Mouse (Mus musculus): Measurements from ENCODE around the gene Cfap43.

Cfap43 gene

GRCm38 (mm10) chr19:47915251-47915650, 3.8 kb downstream of the Cfap43 start:
- no peak for DNase-seq (ENCODE audit: low spot score in 2 of 2)

GRCm38 (mm10) chr19:47914191-47914590, 4.9 kb downstream of the Cfap43 start:
- DNase-seq (ENCODE audit: low spot score in 2 of 2): no peak

GRCm38 (mm10) chr19:47913344-47913743, 5.7 kb downstream of the Cfap43 start:
- DNase-seq (ENCODE audit: low spot score in 2 of 2): no peak

- no peak for DNase-seq (ENCODE audit: low spot score in 2 of 2)
These were observed 8.3 kb downstream of the Cfap43 start for GRCm38 (mm10) chr19:47910751-47911150.

- DNase-seq (ENCODE audit: low spot score in 2 of 2): no peak
These were observed 8.9 kb downstream of the Cfap43 start for GRCm38 (mm10) chr19:47910117-47910618.

- DNase-seq (ENCODE audit: low spot score in 2 of 2): no peak
These were observed 9.5 kb downstream of the Cfap43 start for GRCm38 (mm10) chr19:47909387-47910116.

- DNase-seq (ENCODE audit: low spot score in 2 of 2): no peak
These were observed 10.1 kb downstream of the Cfap43 start for GRCm38 (mm10) chr19:47908961-47909371.

GRCm38 (mm10) chr19:47907596-47907995, 11.5 kb downstream of the Cfap43 start:
- no peak for DNase-seq (ENCODE audit: low spot score in 2 of 2)

GRCm38 (mm10) chr19:47905603-47906002, 13.5 kb downstream of the Cfap43 start:
- DNase-seq (ENCODE audit: low spot score in 2 of 2): no peak

GRCm38 (mm10) chr19:47905081-47905480, 14.0 kb downstream of the Cfap43 start:
- DNase-seq (ENCODE audit: low spot score in 2 of 2): no peak

GRCm38 (mm10) chr19:47903679-47904078, 15.4 kb downstream of the Cfap43 start:
- DNase-seq (ENCODE audit: low spot score in 2 of 2): no peak

- DNase-seq (ENCODE audit: low spot score in 2 of 2): no peak
These were observed 16.5 kb downstream of the Cfap43 start for GRCm38 (mm10) chr19:47902316-47903201.

- no peak for DNase-seq (ENCODE audit: low spot score in 2 of 2)
These were observed 18.5 kb downstream of the Cfap43 start for GRCm38 (mm10) chr19:47900558-47900957.

- no peak for DNase-seq (ENCODE audit: low spot score in 2 of 2)
These were observed 19.1 kb downstream of the Cfap43 start for GRCm38 (mm10) chr19:47900012-47900411.

- DNase-seq (ENCODE audit: low spot score in 2 of 2): no peak
These were observed 20.5 kb downstream of the Cfap43 start for GRCm38 (mm10) chr19:47898472-47899079.

GRCm38 (mm10) chr19:47893092-47893491, 26.0 kb downstream of the Cfap43 start:
- DNase-seq (ENCODE audit: low spot score in 2 of 2): no peak

- DNase-seq (ENCODE audit: low spot score in 2 of 2): no peak
These were observed 27.4 kb downstream of the Cfap43 start for GRCm38 (mm10) chr19:47891562-47892312.

- no peak for DNase-seq (ENCODE audit: low spot score in 2 of 2)
These were observed 28.5 kb downstream of the Cfap43 start for GRCm38 (mm10) chr19:47890489-47891130.

GRCm38 (mm10) chr19:47888037-47888436, 31.1 kb downstream of the Cfap43 start:
- DNase-seq (ENCODE audit: low spot score in 2 of 2): no peak

- DNase-seq (ENCODE audit: low spot score in 2 of 2): no peak
These were observed 31.7 kb downstream of the Cfap43 start for GRCm38 (mm10) chr19:47887417-47887816.

- no peak for DNase-seq (ENCODE audit: low spot score in 2 of 2)
These were observed 32.5 kb downstream of the Cfap43 start for GRCm38 (mm10) chr19:47886617-47887016.

Data from urinary bladder, postnatal 4 days (tissue).